Mouse (Mus musculus): Measurements from ENCODE around the gene Mst1r. TPM values are rescaled to one million over a fixed set of nuclear protein-coding genes. Genes with fewer than 3 reads are reported as not detected.

The Mst1r gene
- total RNA-seq (2021) = 1 to 10 TPM; 5.3 to 5.4 TPM
- long read RNA-seq, experiment 1, full-length matches to known transcripts = 1 of 1 reads
- long read RNA-seq, experiment 1, partial matches to known transcripts = 0 of 1 reads
- long read RNA-seq, experiment 1, other reads (novel, unspliced or antisense) = 0 of 1 reads
- long read RNA-seq, experiment 2, full-length matches to known transcripts = 1 of 6 reads
- long read RNA-seq, experiment 2, partial matches to known transcripts = 1 of 6 reads
- long read RNA-seq, experiment 2, other reads (novel, unspliced or antisense) = 4 of 6 reads

DNA sequence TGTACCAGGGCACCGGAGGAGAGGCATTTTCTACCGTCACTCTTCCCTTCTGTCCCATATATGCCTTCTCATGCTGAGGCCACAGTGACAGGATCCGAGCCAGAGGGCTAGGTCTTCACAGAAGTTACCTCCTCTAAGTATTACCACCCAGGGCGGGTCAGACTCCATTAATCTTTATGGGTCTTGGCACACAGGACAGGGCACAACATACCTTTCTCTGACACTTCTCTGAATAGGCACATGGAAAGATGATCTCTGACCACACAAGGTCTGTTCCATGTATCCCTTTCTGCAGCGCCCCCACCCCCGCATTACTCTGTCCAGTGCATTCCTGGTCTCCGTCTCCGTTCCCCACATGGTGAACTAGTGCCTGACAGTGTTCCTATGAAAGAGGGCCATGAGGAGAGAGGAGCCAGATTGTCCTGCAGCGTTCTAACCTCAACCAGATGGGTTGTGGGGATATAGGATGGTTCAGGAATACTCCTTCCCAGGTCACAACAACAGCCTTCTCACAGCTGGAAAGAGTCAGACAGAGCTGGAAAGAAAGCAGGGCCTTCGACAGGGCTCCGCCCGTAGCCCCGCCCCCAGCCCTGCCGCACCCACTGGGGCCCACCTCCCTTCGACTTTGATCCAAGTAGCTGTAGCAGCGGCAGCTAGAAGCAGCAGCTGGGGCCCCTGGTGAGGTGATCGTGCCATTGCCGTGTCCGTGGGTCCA, at the start of gene Mst1r:
Gene Mst1r, plus strand, starts transcription at position 622 of the 715 bp plus-strand sequence.
- DNase-seq (ENCODE audit: low spot score in 2 of 2) = peak; percentile 70 to 85

DNA sequence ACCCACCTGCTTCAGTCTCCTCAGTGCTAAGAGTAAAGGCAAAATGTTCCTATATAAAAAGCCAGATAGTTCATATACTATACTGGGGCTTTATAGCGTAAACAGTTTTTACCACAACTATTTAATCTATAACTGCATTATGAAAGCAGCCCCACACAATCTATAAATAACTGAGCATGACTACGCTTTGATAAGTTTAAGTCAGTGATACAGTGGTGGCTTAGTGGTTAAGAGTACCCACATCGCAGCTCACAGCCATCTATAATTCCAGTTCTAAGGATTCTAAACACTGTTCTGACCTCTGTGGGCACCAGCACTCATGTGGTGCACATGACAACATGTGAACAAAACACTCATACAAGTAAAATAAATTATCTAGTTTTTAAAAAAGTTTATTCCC, 48.3 kb upstream of the Mst1r start:
- no peak for DNase-seq (ENCODE audit: low spot score in 2 of 2)

DNA sequence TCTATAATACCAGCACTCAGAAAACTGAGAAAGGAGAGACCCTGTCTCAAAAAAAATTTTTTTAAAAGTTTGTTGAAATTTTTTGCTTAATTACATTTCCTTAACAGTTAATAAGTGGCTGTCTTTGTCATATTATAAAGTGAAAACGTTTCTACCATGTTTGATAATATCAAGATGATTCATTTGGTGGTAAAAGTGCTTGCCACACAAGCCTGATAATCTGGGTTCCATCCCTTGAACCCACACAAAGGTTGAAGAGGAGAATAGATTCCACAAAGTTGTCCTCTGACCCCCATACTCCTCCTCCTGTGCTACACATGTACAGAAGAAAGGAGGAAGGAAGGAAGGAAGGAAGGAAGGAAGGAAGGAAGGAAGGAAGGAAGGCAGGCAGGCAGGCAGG, 42.2 kb upstream of the Mst1r start:
- no peak for DNase-seq (ENCODE audit: low spot score in 2 of 2)

DNA sequence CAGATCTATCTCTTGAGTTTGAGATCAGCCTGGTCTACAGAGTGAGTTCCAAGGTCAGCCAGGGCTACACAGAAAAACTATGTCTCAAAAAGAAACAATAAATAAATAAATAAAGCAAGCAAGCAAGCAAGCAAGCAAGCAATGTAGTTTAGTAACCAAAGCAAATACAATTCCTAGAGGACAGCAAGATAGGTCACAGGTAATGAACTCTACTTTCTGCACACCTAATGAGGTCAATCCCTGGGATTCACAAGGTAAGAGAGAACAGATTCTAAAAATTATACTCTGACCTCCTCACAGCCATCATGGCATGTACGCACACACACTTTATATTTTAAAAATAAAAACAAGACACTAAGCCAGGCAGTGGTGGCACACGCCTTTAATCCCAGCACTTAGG, 40.6 kb upstream of the Mst1r start:
- no peak for DNase-seq (ENCODE audit: low spot score in 2 of 2)

DNA sequence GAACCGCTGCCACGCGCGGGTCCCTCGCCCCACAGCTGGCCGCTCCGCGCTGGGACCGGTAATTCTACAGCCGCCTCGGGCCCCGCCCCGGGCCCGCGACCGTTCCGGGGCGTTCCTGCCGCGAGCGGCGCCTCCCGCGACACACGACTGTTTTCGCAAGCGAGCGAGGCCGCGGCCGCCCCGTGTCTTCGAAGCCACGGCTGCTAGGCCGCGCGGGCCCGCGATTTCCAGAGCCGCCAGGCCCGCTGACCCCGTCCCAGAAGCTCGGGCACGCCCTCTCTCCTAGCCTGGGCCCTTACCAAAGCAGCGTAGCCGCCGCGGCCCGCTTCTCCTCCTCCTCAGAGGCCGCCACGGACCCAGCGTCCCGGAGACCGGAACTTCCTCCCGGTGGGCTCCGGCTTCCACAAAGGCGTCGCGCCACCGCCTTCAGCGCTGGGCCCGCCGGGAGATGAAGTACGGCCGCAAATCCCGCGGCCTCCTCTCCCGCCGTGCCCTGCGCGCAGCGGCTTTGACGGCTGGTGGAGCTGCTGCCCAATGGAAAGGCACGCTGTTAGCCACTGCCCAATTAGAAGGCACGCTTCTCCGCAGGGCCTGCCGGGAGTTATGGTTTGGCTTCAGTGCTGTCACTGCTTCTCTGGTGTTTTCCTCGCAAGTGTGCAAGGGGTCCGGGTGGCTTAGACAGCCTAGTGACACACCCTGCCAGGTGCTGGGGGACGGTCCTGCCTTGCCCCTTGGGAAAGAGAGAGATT, 34.1 kb upstream of the Mst1r start:
- DNase-seq (ENCODE audit: low spot score in 2 of 2) = peak; percentile 87 to 94

DNA sequence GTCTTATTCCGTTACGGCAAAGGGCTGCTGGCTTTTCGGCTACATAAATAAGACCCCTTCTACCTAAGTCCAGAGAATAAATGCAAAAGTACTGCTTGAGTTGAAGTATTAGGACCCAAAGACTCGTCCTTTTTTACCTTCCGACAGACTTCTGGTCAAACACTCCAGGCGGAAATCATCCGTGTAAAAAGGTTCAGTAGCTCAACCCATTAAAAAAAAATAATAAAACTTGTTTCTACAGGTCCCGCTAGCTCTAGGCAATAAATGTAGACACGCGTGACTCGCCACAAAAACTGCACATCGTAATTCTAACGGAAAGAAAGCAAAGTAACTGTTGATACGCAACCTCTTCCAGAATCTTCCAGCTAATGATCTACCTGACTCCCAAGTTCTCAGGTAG, 33.5 kb upstream of the Mst1r start, which contains the start of gene Rbm6:
Gene Rbm6, minus strand, starts transcription at position 101 of the 400 bp plus-strand sequence.
- no peak for DNase-seq (ENCODE audit: low spot score in 2 of 2)

DNA sequence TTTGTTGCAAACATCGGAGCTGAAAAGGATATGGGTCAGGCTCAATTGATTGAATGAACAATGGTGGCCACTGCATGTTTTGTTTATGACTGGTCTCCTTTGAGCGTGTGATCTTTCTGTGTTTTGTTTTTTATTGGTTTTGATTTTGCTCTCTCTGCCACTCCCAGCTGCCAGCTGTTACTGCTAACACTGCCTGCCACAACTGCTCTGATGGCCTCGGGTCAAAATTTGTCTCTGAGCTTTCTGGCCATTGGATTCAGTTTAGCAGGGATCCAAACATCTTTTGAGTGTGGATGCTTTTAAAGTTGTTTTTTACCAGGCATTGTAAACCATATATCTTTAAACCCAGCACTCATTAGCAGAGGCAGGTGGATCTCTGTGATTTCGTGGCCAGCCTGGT, 26.3 kb upstream of the Mst1r start:
- no peak for DNase-seq (ENCODE audit: low spot score in 2 of 2)

DNA sequence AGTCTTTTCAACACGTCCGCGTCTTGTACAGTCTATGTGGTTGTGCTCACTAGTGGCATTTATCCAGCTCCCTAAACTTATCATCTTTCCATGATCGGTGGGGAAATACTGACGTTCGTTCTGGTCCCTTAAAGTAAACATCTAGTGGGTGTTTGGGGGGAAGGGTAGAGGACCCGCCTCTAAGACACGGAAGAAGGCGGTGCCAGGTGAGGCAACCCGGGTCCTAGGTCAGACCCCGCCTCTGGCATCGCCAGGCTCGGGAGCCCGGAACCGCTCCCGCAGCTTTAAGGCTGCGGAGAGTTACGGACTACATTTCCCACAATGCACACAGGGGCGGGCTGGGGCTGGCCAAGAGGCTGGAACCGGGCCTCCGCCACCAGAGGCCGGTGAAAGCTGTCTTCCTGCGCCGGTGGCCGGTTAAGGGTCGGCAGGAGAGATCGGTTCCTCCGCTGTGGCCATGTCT, 18.8 kb upstream of the Mst1r start, which contains the start of gene Mon1a:
Gene Mon1a, plus strand, starts transcription at position 348 of the 463 bp plus-strand sequence.
- peak; percentile 53 to 76 for DNase-seq (ENCODE audit: low spot score in 2 of 2)

DNA sequence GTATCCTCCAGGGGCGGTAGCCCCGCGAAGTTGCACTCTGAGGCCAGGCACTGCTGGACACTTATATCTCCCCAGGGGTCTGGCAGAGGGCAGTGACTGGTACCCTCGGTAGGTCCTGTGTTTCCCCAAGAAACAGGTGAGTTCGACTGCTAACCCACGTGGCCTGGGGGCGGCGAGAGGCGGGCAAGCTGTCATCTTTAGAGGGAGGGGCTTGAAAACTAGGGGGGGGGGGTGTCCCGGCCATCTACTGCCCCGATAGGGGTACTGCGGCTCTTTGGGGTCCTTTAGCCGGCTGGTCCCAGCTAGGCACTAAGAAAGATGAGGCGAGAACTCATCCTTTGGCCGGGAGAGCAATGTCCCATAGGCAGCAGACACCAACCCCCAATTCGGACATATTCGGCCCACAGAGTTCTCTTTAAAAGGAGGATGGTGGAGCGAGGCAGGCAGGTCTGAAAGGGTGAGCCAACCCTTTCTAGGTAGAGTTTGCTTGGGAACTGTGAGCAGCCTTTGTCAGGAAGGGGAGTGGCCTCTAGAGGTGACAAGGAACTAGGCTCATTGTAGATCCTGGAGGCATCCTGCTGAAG, 18.3 kb upstream of the Mst1r start:
- no peak for DNase-seq (ENCODE audit: low spot score in 2 of 2)

DNA sequence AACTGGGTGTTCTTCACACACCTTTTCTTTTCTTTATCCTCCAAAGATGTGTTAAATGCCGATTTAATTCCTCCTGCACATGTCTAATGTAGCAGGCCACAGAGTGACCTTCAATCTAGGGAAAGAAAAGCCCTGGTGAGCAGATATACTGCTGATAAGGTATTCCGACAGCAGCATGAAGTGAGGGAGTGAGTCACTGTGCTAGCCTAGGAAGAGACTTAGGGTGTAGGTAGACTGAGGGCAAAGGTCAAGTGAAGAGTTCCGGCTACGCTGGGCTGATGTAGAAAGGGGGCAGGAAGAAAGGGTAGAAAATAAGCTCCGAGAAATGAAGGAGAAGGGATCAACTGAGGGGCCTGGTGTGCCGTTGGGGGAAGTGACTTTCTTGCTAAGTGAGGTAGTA, 16.4 kb upstream of the Mst1r start:
- DNase-seq (ENCODE audit: low spot score in 2 of 2) = no peak

DNA sequence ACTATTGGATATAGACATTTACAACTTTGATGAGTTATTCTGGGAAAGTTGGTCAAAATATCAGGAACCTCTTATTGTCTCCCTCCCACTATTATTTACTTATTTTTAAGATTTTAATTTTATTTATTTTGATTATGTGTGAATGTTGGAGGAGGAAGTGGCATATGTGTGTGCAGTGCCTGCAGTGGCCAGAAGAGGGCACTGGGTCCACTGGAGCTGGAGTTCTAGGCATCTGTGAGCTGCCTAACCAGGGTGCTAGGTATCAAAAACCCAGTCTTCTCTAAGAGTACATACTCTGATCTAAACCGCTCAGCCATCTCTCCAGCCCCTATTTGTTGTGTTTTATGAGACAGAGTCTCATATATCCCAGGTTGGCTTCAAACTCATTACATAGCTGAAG, 15.7 kb upstream of the Mst1r start:
- no peak for DNase-seq (ENCODE audit: low spot score in 2 of 2)

DNA sequence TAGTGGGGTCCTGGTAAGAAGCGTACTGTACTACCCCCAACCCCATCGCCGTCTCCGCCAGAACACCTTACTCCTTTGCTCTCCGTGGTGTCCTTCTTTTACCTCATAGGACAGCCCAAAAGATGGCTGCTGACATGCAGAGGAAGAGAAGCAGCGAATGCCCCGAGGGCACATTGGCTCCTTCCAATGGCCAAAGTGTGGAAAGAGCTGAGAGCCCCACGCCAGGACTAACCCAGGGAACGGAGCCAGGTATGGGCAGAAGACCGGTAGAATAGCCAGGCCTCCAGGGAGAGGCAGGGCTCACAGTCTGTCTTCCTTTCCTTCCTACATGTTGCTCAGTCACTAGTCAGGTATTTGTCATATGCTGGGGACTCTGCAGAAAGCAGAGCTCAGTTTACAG, 8.1 kb upstream of the Mst1r start:
- no peak for DNase-seq (ENCODE audit: low spot score in 2 of 2)

DNA sequence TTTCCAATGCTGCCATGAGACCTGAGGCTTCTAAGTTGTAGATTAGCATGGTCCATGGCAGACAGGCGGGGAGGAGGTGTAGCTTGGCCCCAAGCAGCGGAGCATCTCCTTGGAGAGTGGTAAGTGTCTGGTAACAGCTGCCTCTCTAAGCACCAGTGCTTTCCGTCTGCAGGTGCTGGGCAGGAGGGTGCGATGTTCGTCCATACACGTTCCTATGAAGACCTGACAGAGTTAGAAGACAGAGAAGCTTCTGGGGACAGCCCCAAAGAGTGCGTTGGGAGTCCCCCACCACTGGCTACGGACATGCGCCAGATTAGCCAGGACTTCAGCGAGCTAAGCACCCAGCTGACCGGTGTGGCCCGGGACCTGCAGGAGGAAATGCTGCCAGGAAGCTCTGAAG, 6.8 kb upstream of the Mst1r start:
- DNase-seq (ENCODE audit: low spot score in 2 of 2) = no peak

DNA sequence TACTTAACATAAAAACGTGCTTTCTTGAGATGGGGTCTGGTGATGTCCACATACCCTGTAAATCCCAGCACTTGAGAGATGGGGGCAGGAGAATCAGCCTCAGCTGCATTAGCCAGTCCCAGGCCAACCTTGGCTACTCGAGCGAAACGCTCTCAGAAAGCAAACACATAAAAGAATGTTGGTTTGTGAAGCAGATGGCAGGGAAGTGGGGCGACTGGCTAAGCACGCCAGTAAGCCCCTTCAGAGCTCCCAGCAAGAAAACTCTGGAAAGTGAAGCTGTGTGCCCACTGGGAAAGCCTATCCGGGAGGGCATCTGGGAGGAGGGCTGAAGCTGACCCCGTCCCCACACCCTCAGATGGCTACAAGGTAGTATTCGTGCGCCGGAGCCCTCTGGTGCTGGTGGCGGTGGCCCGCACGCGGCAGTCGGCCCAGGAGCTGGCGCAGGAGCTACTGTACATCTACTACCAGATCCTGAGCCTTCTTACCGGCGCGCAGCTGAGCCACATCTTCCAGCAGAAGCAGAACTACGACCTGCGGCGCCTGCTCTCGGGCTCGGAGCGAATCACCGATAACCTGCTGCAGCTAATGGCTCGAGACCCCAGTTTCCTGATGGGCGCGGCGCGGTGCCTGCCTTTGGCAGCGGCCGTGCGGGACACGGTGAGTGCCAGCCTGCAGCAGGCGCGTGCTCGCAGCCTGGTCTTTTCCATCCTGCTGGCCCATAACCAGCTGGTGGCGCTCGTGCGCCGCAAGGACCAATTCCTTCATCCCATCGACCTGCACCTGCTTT, 5.6 kb upstream of the Mst1r start:
- peak in 1 of 2 experiments; percentile 57 for DNase-seq (ENCODE audit: low spot score in 2 of 2)

DNA sequence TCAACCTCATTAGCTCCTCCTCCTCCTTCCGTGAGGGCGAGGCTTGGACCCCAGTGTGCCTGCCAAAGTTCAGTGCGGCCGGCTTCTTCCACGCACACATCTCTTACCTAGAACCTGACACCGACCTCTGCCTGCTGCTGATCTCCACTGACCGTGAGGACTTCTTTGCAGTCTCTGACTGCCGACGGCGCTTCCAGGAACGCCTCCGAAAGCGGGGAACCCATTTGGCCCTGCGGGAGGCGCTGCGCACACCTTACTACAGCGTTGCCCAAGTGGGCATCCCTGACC, 5.1 kb upstream of the Mst1r start:
- DNase-seq (ENCODE audit: low spot score in 2 of 2) = no peak

DNA sequence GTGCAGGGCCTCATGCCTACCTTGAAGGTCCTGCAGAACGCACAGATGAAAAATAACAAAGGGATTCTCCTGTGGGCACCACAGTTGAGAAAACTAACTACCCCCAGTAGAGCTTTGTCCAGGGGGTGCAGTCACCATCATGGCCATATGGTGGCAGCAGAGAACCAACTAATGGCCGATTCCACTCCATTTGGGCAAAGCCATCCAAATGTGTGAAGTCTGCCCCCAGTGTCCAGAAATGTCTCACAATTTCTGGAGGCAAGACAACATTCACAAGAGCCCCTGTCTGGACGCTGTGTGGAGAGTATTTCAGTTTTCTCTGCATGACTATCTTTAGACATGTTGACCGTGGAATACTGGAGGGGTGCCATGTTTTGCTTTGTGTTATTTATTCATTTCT, 1.9 kb upstream of the Mst1r start:
- peak; percentile 77 to 84 for DNase-seq (ENCODE audit: low spot score in 2 of 2)

DNA sequence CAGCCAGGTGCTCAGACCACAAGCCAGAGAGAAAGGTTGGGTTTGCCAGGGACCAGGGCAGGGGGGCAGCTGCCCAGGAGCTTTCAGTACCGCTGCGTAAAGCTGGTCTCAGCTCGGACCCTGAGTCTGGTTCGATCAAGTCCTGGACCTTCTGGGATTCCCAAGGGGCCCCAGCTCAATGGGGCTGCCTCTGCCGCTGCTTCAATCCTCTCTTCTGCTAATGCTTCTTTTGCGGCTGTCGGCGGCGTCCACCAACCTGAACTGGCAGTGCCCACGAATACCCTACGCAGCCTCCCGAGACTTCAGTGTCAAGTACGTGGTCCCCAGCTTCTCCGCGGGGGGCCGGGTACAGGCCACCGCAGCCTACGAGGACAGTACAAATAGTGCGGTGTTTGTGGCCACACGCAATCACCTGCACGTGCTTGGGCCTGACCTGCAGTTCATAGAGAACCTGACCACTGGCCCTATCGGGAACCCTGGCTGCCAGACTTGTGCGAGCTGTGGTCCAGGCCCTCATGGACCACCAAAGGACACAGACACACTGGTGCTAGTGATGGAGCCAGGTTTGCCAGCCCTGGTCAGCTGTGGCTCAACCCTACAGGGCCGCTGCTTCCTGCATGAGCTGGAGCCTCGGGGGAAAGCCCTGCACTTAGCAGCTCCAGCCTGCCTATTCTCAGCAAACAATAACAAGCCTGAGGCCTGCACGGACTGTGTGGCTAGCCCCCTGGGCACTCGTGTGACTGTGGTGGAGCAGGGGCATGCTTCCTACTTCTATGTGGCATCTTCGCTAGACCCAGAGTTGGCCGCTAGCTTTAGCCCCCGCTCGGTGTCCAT, 511 bp downstream of the Mst1r start:
- no peak for DNase-seq (ENCODE audit: low spot score in 2 of 2)

DNA sequence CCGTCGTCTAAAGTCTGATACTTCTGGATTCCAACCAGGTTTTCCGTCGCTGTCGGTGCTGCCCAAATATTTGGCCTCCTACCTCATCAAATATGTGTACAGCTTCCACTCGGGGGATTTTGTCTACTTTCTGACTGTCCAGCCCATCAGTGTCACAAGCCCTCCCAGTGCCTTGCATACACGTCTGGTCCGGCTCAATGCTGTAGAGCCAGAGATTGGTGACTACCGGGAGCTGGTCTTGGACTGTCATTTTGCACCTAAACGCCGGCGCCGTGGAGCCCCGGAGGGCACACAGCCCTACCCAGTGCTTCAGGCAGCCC, 1.1 kb downstream of the Mst1r start:
- no peak for DNase-seq (ENCODE audit: low spot score in 2 of 2)

DNA sequence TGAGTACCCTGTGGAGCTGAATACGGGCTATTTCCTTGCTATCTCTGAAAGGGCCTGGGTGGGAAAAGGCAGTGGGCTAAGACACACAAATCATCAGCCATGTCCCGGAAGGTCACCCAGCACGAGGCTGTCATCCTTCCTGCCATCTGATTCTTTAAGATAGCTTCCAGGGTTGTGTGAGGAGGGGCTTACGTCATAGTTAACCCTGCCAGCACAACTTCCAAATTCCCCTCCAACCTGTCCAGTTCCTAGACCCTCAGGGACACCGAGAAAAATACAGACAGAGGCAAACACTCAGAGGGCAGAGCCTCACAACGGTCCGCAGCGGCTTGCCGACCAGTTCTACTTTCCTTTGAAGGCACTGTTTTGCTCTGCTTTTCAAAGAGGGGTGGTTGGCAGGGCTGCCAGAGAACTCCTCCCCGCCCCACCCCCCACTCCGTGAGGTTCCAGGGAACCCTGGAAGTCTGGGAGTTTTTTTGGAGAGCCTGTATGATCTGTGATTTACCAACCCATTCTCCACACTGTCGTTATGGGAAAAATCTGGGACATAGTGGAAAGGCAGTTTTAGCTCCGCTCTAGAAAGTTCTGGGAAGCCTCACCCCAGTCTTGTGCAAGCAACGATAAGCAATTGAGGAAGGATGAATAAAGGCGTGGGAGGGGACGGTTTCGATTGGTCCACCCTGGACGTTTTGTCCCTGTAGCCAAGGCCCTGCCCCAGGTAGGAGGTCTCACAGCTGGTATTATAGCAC, 1.9 kb downstream of the Mst1r start:
- DNase-seq (ENCODE audit: low spot score in 2 of 2) = peak in 1 of 2 experiments; percentile 34
